Mouse (Mus musculus) lung, embryonic 14.5 days (tissue): ENCODE results near the gene Kctd19. TPM values are rescaled to one million over a fixed set of nuclear protein-coding genes. Genes with fewer than 3 reads are reported as not detected.

Experiments
- ATAC-seq: fragments of 200-750 bp; cut with Nextera tagmentation; 2 replicates; pipeline ENCODE4 v1.8.0; 2017; ENCODE audit warnings: mild to moderate bottlenecking, moderate TSS enrichment, moderate library complexity; ENCODE audit not compliant: insufficient read depth
- DNase-seq: peaks from one replicate; pipeline ENCODE4 v3.0.0-alpha.2; 2015
- H3K27ac ChIP-seq: fragments of 300-500 bp; sonication (generic); 2 replicates; pipeline ENCODE4 v1.5.1; 2014; ENCODE audit warnings: low read depth, mild to moderate bottlenecking, moderate library complexity
- H3K27me3 ChIP-seq: fragments of 300-500 bp; sonication (generic); 2 replicates; pipeline ENCODE4 v1.6.1; 2014; ENCODE audit warnings: low read length, control low read depth; ENCODE audit not compliant: insufficient read depth
- H3K36me3 ChIP-seq: fragments of 300-500 bp; sonication (generic); 2 replicates; pipeline ENCODE4 v1.6.1; 2014; ENCODE audit warnings: control low read depth; ENCODE audit not compliant: insufficient read depth
- H3K4me1 ChIP-seq: fragments of 300-500 bp; sonication (generic); 2 replicates; pipeline ENCODE4 v1.6.1; 2014; ENCODE audit warnings: antibody characterized with exemption, control low read depth; ENCODE audit not compliant: insufficient read depth
- H3K4me2 ChIP-seq: fragments of 300-500 bp; sonication (generic); 2 replicates; pipeline ENCODE4 v1.6.1; 2014; ENCODE audit warnings: mild to moderate bottlenecking
- H3K4me3 ChIP-seq: fragments of 300-500 bp; sonication (generic); 2 replicates; pipeline ENCODE4 v1.5.1; 2014; ENCODE audit warnings: low read depth, low read length
- H3K9ac ChIP-seq: fragments of 300-500 bp; sonication (generic); 2 replicates; pipeline ENCODE4 v1.6.1; 2014
- H3K9me3 ChIP-seq: fragments of 300-500 bp; sonication (generic); 2 replicates; pipeline ENCODE4 v1.6.1; 2016; ENCODE audit warnings: low read depth, low read length, control low read depth
- CTCF ChIP-seq: IDR thresholded peaks from 2 replicates; pipeline ENCODE4 v1.5.1; 2016; ENCODE audit warnings: antibody characterized with exemption, low read depth
- WGBS: fragments of 180-500 bp; shearing (Covaris S2); extraction: QIAGEN DNeasy Blood & Tissue Kit; methylation state at CpG from one replicate; pipeline ENCODE4 v1.1.7; 2014; 5-methylcytosine and 5-hydroxymethylcytosine counted together
- polyA plus RNA-seq: library from polyadenylated mRNA; unstranded; fragments of >200 nt; fragmentation: Nextera tagmentation; extraction: Ambion mirVana; gene quantifications from 2 replicates; pipeline ENCODE4 v1.2.1, GENCODE M21; 2014

Gene Kctd19
- polyA plus RNA-seq, 1 experiment from 2014 or later, result 0.32 TPM

- DNase-seq (no peak), ATAC-seq (no peak)
- Histone ChIP-seq H3K27me3 (no peaks in the 10 kb centered on the region), H3K4me2 (no peak overlapping the region), H3K9me3 (no peaks in the 10 kb centered on the region), H3K9ac (no peak overlapping the region), H3K36me3 (no peaks in the 10 kb centered on the region), H3K27ac (no peak overlapping the region), H3K4me3 (no peak overlapping the region), H3K4me1 (peaks cover 2% of the 10 kb centered on the region; the same call in 1 of the 2 replicates)
- no peak for TF ChIP-seq CTCF
- 71% methylated on average over 1 of the region's 1 CpGs for WGBS
Measured at GRCm38 (mm10) chr8:105422006-105422405, 8.7 kb upstream of the Kctd19 start.

DNA sequence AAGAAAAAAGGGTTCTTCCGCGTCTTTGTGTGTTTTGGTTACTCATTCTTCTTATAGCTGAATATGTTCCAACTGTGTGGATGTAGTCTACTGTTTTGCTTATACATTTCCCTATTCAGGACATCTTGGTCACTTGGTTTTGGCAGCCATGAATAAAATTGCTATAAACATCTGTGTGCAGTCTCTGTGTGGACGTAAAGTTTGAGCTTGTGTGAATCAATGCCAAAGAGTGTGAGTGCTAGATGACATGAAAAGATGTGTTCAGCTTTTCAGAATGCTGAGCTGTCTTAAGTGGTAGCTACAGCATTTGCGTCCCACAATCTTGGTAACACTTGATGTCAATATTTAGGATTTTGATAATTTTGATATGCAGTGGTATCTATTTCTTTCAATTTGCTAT lies 6.5 kb upstream of the Kctd19 start:
- no peak for TF ChIP-seq CTCF
- peak; percentile 83 for ATAC-seq
- peak; percentile 87 for DNase-seq
- Histone ChIP-seq H3K27ac (peak overlapping the region; percentile 60), H3K4me1 (no peaks in the 10 kb centered on the region), H3K27me3 (peaks cover 5% of the 10 kb centered on the region; the same call in 1 of the 2 replicates), H3K36me3 (no peaks in the 10 kb centered on the region), H3K4me2 (no peak overlapping the region), H3K9ac (no peak overlapping the region), H3K4me3 (no peak overlapping the region), H3K9me3 (no peaks in the 10 kb centered on the region)
- 49% methylated on average over 4 of the region's 4 CpGs for WGBS

DNA sequence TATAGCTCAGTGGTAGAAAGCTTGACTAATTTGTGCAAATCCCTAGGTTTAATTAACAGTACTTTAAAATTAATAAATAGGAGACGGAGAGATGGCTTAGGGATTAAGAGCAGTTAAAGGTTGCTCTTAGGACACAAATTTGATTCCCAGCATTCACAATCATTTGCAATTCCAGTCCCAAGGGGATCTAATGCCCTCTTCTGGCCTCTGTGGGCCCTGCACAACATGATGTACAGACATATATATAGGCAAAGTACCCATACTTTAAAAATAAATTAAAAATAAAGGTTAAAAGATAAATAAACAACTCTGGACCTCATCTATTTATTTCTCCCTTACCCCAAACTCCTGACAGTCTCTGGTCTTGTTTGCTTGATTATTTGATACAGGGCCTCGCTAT lies 5.7 kb upstream of the Kctd19 start:
- ATAC-seq, result no peak
- H3K9me3 ChIP-seq, result no peaks in the 10 kb centered on the region
- DNase-seq, result peak; percentile 21
- no peak overlapping the region for H3K9ac ChIP-seq
- H3K4me3 ChIP-seq, result no peak overlapping the region
- WGBS, result 60% methylated on average over 2 of the region's 2 CpGs
- no peak overlapping the region for H3K4me2 ChIP-seq
- peaks cover 11% of the 10 kb centered on the region; the same call in 1 of the 2 replicates for H3K27me3 ChIP-seq
- H3K4me1 ChIP-seq, result no peaks in the 10 kb centered on the region
- no peaks in the 10 kb centered on the region for H3K36me3 ChIP-seq
- peak overlapping the region; percentile 60; the same call in 1 of the 2 replicates for H3K27ac ChIP-seq
- TF ChIP-seq CTCF, result no peak

GRCm38 (mm10) chr8:105409947-105410346 lies 3.4 kb downstream of the Kctd19 start:
- no peak for DNase-seq
- TF ChIP-seq CTCF, result no peak
- peaks cover 14% of the 10 kb centered on the region for H3K4me1 ChIP-seq

GRCm38 (mm10) chr8:105408331-105408730 lies 5.0 kb downstream of the Kctd19 start:
- Histone ChIP-seq H3K4me3 (no peak overlapping the region), H3K27me3 (peaks cover 7% of the 10 kb centered on the region), H3K4me1 (peaks cover 8% of the 10 kb centered on the region), H3K27ac (no peak overlapping the region), H3K4me2 (no peak overlapping the region), H3K36me3 (no peaks in the 10 kb centered on the region), H3K9me3 (no peaks in the 10 kb centered on the region), H3K9ac (no peak overlapping the region)
- no peak for ATAC-seq
- 56% methylated on average over 7 of the region's 7 CpGs for WGBS
- TF ChIP-seq CTCF, result no peak
- DNase-seq, result peak; percentile 19

More at GRCm38 (mm10) chr8:105409947-105410346, 3.4 kb downstream of the Kctd19 start:
- H3K9me3 ChIP-seq, result no peaks in the 10 kb centered on the region
- H3K4me2 ChIP-seq, result no peak overlapping the region
- no peak overlapping the region for H3K9ac ChIP-seq
- H3K27ac ChIP-seq, result no peak overlapping the region
- WGBS, result 91% methylated on average over 6 of the region's 6 CpGs
- H3K36me3 ChIP-seq, result no peaks in the 10 kb centered on the region
- H3K4me3 ChIP-seq, result no peak overlapping the region
- no peak for ATAC-seq
- peaks cover 20% of the 10 kb centered on the region for H3K27me3 ChIP-seq

DNA sequence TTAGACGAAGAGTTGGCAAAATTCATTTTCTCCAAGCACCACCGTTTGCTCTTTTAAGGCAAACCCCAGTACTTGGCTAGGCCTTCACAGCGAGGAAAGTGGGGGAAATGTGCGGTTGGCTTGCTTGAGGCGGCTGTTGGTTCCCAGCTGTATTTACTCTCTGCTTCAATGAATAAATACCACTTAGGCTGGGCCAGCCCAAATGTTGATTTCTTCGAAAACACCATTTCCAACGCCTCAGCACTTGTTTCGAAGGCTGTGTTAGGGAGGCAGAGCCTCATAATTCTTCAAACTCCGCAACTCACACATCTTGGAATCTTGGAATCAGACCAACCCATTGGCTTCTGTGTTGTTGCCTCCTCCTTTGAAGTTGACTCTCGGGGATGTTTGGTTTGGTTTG lies 6.9 kb downstream of the Kctd19 start:
- H3K4me3 ChIP-seq, result no peak overlapping the region
- peak overlapping the region; percentile 58 for H3K27ac ChIP-seq
- H3K9ac ChIP-seq, result no peak overlapping the region
- WGBS, result 26% methylated on average over 10 of the region's 10 CpGs
- H3K9me3 ChIP-seq, result no peaks in the 10 kb centered on the region
- H3K27me3 ChIP-seq, result no peaks in the 10 kb centered on the region
- no peaks in the 10 kb centered on the region for H3K36me3 ChIP-seq
- H3K4me2 ChIP-seq, result 0 out of 2 replicates have a peak overlapping the region, but pooled peaks have one; percentile 7
- DNase-seq, result peak; percentile 92
- no peak for TF ChIP-seq CTCF
- H3K4me1 ChIP-seq, result peaks cover 6% of the 10 kb centered on the region; the same call in 1 of the 2 replicates
- peak; percentile 81 for ATAC-seq

GRCm38 (mm10) chr8:105404496-105404895 lies 8.8 kb downstream of the Kctd19 start:
- H3K27me3 ChIP-seq, result no peaks in the 10 kb centered on the region
- no peak overlapping the region for H3K9ac ChIP-seq
- H3K27ac ChIP-seq, result no peak overlapping the region
- no peaks in the 10 kb centered on the region for H3K36me3 ChIP-seq
- TF ChIP-seq CTCF, result no peak
- DNase-seq (no peak), ATAC-seq (no peak)
- no peaks in the 10 kb centered on the region for H3K9me3 ChIP-seq
- H3K4me2 ChIP-seq, result no peak overlapping the region
- WGBS, result 61% methylated on average over 1 of the region's 1 CpGs
- peaks cover 6% of the 10 kb centered on the region; the same call in 1 of the 2 replicates for H3K4me1 ChIP-seq
- H3K4me3 ChIP-seq, result no peak overlapping the region
